Mouse (Mus musculus) megakaryocyte, embryonic 14.5 days (primary cell): ENCODE measurements around the gene Ddr1.

ENCODE experiments used
- FLI1 ChIP-seq: IDR thresholded peaks from 2 replicates; pipeline ENCODE4 v1.6.1; 2012; ENCODE audit warnings: low read length, inconsistent platforms, mixed read lengths
- GATA1 ChIP-seq: IDR thresholded peaks from 3 replicates; pipeline ENCODE4 v1.6.1; 2012; ENCODE audit warnings: mixed read lengths, low read length, inconsistent platforms, borderline replicate concordance

DNA sequence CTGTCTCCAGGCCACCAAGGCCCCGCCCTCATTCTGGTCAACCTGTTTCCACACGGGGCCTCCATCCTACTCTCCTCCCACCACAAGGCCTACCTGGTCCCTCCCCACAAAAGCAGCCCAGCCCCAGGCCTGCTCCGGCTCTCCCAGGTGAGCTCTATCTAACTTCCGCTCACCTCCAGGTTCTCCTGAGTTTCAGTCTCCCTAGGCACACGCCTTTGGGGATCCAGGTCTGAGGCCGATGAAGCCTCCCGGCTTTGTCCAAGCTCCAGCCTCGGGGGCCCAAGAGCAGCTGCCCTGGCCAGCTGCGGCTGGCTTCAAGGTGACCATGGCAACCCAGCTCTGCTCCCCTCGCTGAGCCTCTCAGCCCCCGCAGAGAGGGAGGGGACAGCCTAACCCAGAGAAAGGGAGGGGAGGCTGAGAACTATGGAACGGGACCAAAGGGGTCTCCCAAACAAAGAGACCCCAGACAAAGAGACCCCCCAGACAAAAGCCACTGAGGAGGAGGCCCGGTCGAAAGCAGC lies 610 bp downstream of the Ddr1 start:
- TF ChIP-seq GATA1 (no peak), FLI1 (no peak)
